Mouse (Mus musculus) hindbrain, embryonic 12.5 days (tissue): ENCODE results near the gene Arhgap44. TPM values are rescaled to one million over a fixed set of nuclear protein-coding genes. Genes with fewer than 3 reads are reported as not detected.

ENCODE experiments used
- ATAC-seq: fragments of 200-750 bp; cut with Nextera tagmentation; 2 replicates; pipeline ENCODE4 v1.8.0; 2017; ENCODE audit warnings: moderate TSS enrichment; ENCODE audit not compliant: low FRiP score
- H3K27ac ChIP-seq: fragments of 300-500 bp; sonication (generic); 2 replicates; pipeline ENCODE4 v1.5.1; 2016; ENCODE audit warnings: mild to moderate bottlenecking
- H3K27me3 ChIP-seq: fragments of 300-500 bp; sonication (generic); 2 replicates; pipeline ENCODE4 v1.6.1; 2016; ENCODE audit warnings: mild to moderate bottlenecking
- H3K36me3 ChIP-seq: fragments of 300-500 bp; sonication (generic); 2 replicates; pipeline ENCODE4 v1.6.1; 2016; ENCODE audit warnings: mild to moderate bottlenecking
- H3K4me1 ChIP-seq: fragments of 300-500 bp; sonication (generic); 2 replicates; pipeline ENCODE4 v1.6.1; 2016
- H3K4me2 ChIP-seq: fragments of 300-500 bp; sonication (generic); replicated peaks from 2 replicates; pipeline ENCODE4 v1.6.1; 2016; ENCODE audit warnings: mild to moderate bottlenecking
- H3K4me3 ChIP-seq: fragments of 300-500 bp; sonication (generic); 2 replicates; pipeline ENCODE4 v1.5.1; 2016; ENCODE audit warnings: mild to moderate bottlenecking
- H3K9ac ChIP-seq: fragments of 300-500 bp; sonication (generic); 2 replicates; pipeline ENCODE4 v1.6.1; 2016; ENCODE audit warnings: mild to moderate bottlenecking, moderate library complexity
- H3K9me3 ChIP-seq: fragments of 300-500 bp; sonication (generic); replicated peaks from 2 replicates; pipeline ENCODE4 v1.6.1; 2016; ENCODE audit warnings: mild to moderate bottlenecking
- WGBS: fragments of 180-500 bp; shearing (Covaris S2); methylation state at CpG from one replicate; pipeline ENCODE4 v1.1.7; 2016; 5-methylcytosine and 5-hydroxymethylcytosine counted together
- polyA plus RNA-seq: library from polyadenylated mRNA; unstranded; fragments of >200 nt; fragmentation: Nextera tagmentation; extraction: Ambion mirVana; gene quantifications from 2 replicates; pipeline ENCODE4 v1.2.1, GENCODE M21; 2016

Arhgap44 gene
- polyA plus RNA-seq, 1 experiment from 2014 or later: 7.3 TPM

GRCm38 (mm10) chr11:65059531-65059930 is 103.2 kb downstream of the Arhgap44 start:
- H3K27ac ChIP-seq: no peak overlapping the region
- no peak overlapping the region for H3K9ac ChIP-seq
- H3K9me3 ChIP-seq: no peaks in the 10 kb centered on the region
- no peaks in the 10 kb centered on the region for H3K36me3 ChIP-seq
- H3K4me3 ChIP-seq: no peak overlapping the region
- no peaks in the 10 kb centered on the region for H3K27me3 ChIP-seq
- WGBS: 80% methylated on average over 12 of the region's 12 CpGs
- peaks cover 7% of the 10 kb centered on the region for H3K4me1 ChIP-seq
- no peak overlapping the region for H3K4me2 ChIP-seq
- no peak for ATAC-seq

GRCm38 (mm10) chr11:65058224-65058908 is 104.4 kb downstream of the Arhgap44 start:
- Histone ChIP-seq H3K4me1 (peaks cover 7% of the 10 kb centered on the region), H3K36me3 (no peaks in the 10 kb centered on the region), H3K4me3 (no peak overlapping the region), H3K9ac (no peak overlapping the region), H3K27me3 (no peaks in the 10 kb centered on the region), H3K9me3 (no peaks in the 10 kb centered on the region), H3K27ac (no peak overlapping the region), H3K4me2 (no peak overlapping the region)
- ATAC-seq: no peak
- 63% methylated on average over 7 of the region's 7 CpGs for WGBS

DNA sequence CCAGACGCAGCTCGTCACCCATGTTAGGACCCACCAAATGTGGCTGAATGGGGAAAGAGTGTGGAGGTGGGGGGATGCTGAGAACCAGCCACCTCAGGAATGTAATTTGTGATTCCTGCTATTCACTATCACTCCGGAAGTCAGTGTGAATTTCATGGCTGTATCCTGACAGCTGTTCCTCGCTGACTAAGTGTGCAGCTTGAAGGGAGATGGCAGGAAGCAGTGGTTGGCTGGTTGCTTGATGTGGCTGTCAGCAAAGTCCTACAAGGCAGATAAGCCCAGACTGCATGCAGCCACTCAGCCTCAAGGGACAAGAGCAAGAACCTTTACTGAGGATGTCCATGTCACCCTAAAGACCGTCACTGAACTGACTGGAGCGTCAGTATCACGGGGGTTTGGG is 107.2 kb downstream of the Arhgap44 start:
- WGBS: 83% methylated on average over 7 of the region's 7 CpGs
- Histone ChIP-seq H3K27ac (no peak overlapping the region), H3K4me1 (peaks cover 7% of the 10 kb centered on the region)

DNA sequence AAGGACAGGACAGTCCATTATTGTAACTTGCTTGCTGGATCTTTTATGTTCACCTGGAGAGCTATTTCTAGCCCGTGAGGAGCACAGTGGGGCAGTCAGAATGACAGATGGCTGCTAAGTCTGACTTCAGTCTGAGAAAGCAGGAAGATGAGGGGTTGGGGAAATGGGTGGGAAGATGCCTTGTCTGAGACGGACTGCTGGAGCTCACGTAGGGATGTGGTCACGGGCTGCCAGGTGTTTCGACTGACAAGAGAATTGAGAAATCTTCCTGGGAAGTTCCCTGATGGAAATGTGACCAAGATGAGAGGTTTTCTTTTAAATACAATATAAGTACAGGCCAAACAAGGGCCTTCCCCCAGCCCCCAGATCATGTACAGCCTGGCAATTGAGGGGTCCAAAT is 108.5 kb downstream of the Arhgap44 start:
- H3K4me1 ChIP-seq: peaks cover 7% of the 10 kb centered on the region
- H3K36me3 ChIP-seq: no peaks in the 10 kb centered on the region
- 62% methylated on average over 5 of the region's 5 CpGs for WGBS

More for the DNA sequence above, 107.2 kb downstream of the Arhgap44 start:
- H3K27me3 ChIP-seq: no peaks in the 10 kb centered on the region
- H3K9me3 ChIP-seq: no peaks in the 10 kb centered on the region
- ATAC-seq: no peak
- no peak overlapping the region for H3K9ac ChIP-seq
- no peaks in the 10 kb centered on the region for H3K36me3 ChIP-seq
- no peak overlapping the region for H3K4me2 ChIP-seq
- H3K4me3 ChIP-seq: no peak overlapping the region

DNA sequence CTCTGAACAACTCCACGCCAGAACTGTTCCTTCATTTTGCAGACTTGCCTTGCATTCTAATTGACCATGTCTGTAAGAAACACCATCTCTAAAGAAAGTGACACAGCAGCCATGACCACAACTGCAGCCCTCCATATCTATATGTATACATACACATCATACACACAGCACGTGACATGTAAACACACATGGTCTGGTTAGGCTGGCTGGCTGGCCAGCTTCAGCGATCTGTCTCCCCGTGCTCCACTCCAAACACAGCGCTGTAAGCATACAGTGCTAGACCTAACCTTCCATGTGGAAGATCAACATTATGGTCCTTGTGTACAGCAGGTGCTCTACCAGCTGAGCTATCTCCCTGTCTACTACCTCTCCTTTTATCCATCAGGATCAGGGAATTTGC is 111.9 kb downstream of the Arhgap44 start:
- H3K9ac ChIP-seq: no peak overlapping the region
- H3K4me1 ChIP-seq: no peaks in the 10 kb centered on the region; the same call in 1 of the 2 replicates
- H3K27me3 ChIP-seq: no peaks in the 10 kb centered on the region
- ATAC-seq: no peak
- no peak overlapping the region for H3K4me2 ChIP-seq
- no peaks in the 10 kb centered on the region for H3K9me3 ChIP-seq
- 84% methylated on average over 5 of the region's 5 CpGs for WGBS
- H3K27ac ChIP-seq: no peak overlapping the region
- H3K4me3 ChIP-seq: no peak overlapping the region
- no peaks in the 10 kb centered on the region for H3K36me3 ChIP-seq

More for the DNA sequence above, 108.5 kb downstream of the Arhgap44 start:
- Histone ChIP-seq H3K27me3 (no peaks in the 10 kb centered on the region), H3K9me3 (no peaks in the 10 kb centered on the region), H3K4me2 (no peak overlapping the region), H3K27ac (no peak overlapping the region), H3K9ac (no peak overlapping the region), H3K4me3 (no peak overlapping the region)
- ATAC-seq: no peak

- H3K9ac ChIP-seq: no peak overlapping the region
- H3K4me2 ChIP-seq: no peak overlapping the region
- no peak overlapping the region for H3K4me3 ChIP-seq
- no peaks in the 10 kb centered on the region for H3K36me3 ChIP-seq
- no peak for ATAC-seq
- H3K9me3 ChIP-seq: no peaks in the 10 kb centered on the region
- no peak overlapping the region for H3K27ac ChIP-seq
- no peaks in the 10 kb centered on the region for H3K4me1 ChIP-seq
- WGBS: 78% methylated on average over 7 of the region's 7 CpGs
- no peaks in the 10 kb centered on the region for H3K27me3 ChIP-seq
Observed at GRCm38 (mm10) chr11:65049090-65049489, 113.7 kb downstream of the Arhgap44 start.

GRCm38 (mm10) chr11:65040556-65040955 is 122.2 kb downstream of the Arhgap44 start:
- Histone ChIP-seq H3K4me1 (peaks cover 6% of the 10 kb centered on the region), H3K4me2 (no peak overlapping the region), H3K4me3 (no peak overlapping the region), H3K27ac (no peak overlapping the region), H3K36me3 (0 out of 2 replicates have a peak, but pooled peaks cover under 1% of the 10 kb centered on the region), H3K9me3 (no peaks in the 10 kb centered on the region), H3K27me3 (no peaks in the 10 kb centered on the region), H3K9ac (no peak overlapping the region)
- ATAC-seq: no peak
- 81% methylated on average over 6 of the region's 6 CpGs for WGBS

DNA sequence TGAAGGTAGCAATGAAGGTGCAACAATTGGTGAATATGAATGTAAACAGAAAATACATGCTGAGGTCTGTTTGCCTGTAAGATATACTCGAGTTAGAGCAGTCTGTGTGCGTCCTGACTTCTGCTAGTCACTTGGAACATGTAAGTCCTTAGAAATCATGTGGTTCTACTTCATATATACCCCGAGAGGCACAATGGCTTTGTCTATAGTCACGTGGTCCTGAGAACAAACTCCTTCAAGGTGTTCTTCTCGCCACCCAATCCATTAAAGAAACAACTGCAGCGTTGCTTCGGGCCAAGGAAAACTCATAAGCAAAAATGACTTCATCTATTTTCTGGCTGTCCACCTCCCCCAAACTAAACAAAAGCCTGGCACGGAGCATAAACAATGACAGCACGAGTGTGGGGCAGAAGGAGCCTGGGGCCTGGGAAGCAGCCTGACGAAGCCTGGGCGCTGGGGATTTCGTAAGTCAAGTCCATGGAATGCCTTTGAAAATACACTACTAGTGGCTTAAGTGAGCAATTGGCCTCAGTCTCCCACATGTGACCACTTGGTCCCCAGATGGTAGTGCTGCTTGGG is 123.2 kb downstream of the Arhgap44 start:
- H3K27ac ChIP-seq: no peak overlapping the region
- ATAC-seq: no peak
- H3K27me3 ChIP-seq: no peaks in the 10 kb centered on the region
- no peak overlapping the region for H3K9ac ChIP-seq
- H3K4me1 ChIP-seq: peaks cover 6% of the 10 kb centered on the region
- H3K9me3 ChIP-seq: no peaks in the 10 kb centered on the region
- H3K36me3 ChIP-seq: 0 out of 2 replicates have a peak, but pooled peaks cover 4% of the 10 kb centered on the region
- no peak overlapping the region for H3K4me2 ChIP-seq
- 48% methylated on average over 12 of the region's 12 CpGs for WGBS
- H3K4me3 ChIP-seq: no peak overlapping the region

DNA sequence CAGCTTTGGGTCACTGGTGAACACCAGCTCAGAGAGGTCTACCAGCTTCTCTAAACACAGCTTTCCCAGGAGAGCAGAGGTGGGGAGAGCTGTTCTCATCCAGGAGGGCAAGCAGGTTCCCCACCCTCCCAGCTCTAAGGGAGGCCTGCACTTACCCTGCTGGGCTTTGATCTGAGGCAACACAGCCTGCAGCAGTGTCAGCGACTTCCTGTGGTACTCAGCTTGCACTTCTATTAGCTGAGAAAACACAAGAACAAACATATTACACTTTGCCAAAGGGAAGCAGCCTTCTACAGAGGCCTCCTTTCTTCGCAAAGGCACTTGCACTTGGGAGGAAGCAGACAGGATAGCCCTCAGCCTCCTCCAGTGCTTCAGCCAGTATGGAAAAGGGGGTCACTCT is 123.8 kb downstream of the Arhgap44 start:
- Histone ChIP-seq H3K36me3 (0 out of 2 replicates have a peak, but pooled peaks cover 4% of the 10 kb centered on the region), H3K4me3 (no peak overlapping the region), H3K4me1 (peaks cover 6% of the 10 kb centered on the region), H3K27ac (no peak overlapping the region), H3K9ac (no peak overlapping the region), H3K9me3 (no peaks in the 10 kb centered on the region), H3K4me2 (no peak overlapping the region), H3K27me3 (no peaks in the 10 kb centered on the region)
- 49% methylated on average over 2 of the region's 2 CpGs for WGBS
- no peak for ATAC-seq

GRCm38 (mm10) chr11:65032221-65032620 is 130.5 kb downstream of the Arhgap44 start:
- no peaks in the 10 kb centered on the region for H3K9me3 ChIP-seq
- no peaks in the 10 kb centered on the region for H3K27me3 ChIP-seq
- WGBS: 94% methylated on average over 7 of the region's 7 CpGs
- H3K4me2 ChIP-seq: no peak overlapping the region
- no peak for ATAC-seq
- H3K27ac ChIP-seq: no peak overlapping the region
- H3K36me3 ChIP-seq: 0 out of 2 replicates have a peak, but pooled peaks cover 4% of the 10 kb centered on the region
- H3K9ac ChIP-seq: no peak overlapping the region
- no peak overlapping the region for H3K4me3 ChIP-seq
- H3K4me1 ChIP-seq: no peaks in the 10 kb centered on the region

GRCm38 (mm10) chr11:65030201-65030600 is 132.6 kb downstream of the Arhgap44 start:
- Histone ChIP-seq H3K27me3 (no peaks in the 10 kb centered on the region), H3K4me2 (no peak overlapping the region), H3K36me3 (0 out of 2 replicates have a peak, but pooled peaks cover under 1% of the 10 kb centered on the region), H3K9me3 (no peaks in the 10 kb centered on the region), H3K27ac (no peak overlapping the region), H3K9ac (no peak overlapping the region), H3K4me3 (no peak overlapping the region), H3K4me1 (no peaks in the 10 kb centered on the region)
- WGBS: 85% methylated on average over 1 of the region's 1 CpGs
- ATAC-seq: no peak

GRCm38 (mm10) chr11:65028049-65028448 is 134.7 kb downstream of the Arhgap44 start:
- Histone ChIP-seq H3K36me3 (peaks cover 4% of the 10 kb centered on the region; the same call in 1 of the 2 replicates), H3K4me2 (no peak overlapping the region), H3K4me3 (no peak overlapping the region), H3K9me3 (no peaks in the 10 kb centered on the region), H3K27me3 (no peaks in the 10 kb centered on the region), H3K4me1 (no peaks in the 10 kb centered on the region), H3K27ac (no peak overlapping the region), H3K9ac (no peak overlapping the region)
- ATAC-seq: no peak
- WGBS: 81% methylated on average over 5 of the region's 5 CpGs

DNA sequence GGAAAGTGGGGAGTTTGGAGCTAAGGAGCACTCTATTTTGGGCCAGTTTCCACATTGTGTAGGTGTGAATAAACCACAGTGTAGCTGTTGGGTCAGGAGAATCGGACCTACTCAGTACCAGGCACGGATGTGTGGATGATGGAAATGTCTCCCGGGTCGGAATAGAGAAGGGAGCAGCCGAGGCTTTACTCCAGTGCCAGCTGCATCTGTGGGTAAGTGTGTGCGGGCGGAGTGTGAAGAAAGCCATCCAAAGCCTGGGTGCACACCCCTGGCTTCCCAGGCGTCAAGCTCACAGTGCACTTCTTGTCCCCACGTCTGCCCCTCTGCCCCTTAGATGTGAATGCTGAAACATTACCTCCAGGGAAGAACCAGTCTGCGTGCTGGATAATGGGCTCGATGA is 140.0 kb downstream of the Arhgap44 start:
- no peak overlapping the region for H3K27ac ChIP-seq
- H3K27me3 ChIP-seq: no peaks in the 10 kb centered on the region
- H3K9me3 ChIP-seq: no peaks in the 10 kb centered on the region
- WGBS: 95% methylated on average over 11 of the region's 11 CpGs
- no peak overlapping the region for H3K4me2 ChIP-seq
- H3K4me1 ChIP-seq: no peaks in the 10 kb centered on the region
- no peak for ATAC-seq
- no peak overlapping the region for H3K4me3 ChIP-seq
- H3K9ac ChIP-seq: no peak overlapping the region
- H3K36me3 ChIP-seq: peaks cover 19% of the 10 kb centered on the region; the same call in 1 of the 2 replicates
